Mouse (Mus musculus) heart, embryonic 16.5 days (tissue): Measurements from ENCODE around the gene Mrps27. TPM values are rescaled to one million over a fixed set of nuclear protein-coding genes. Genes with fewer than 3 reads are reported as not detected.

Source experiments
- ATAC-seq: fragments of 200-750 bp; cut with Nextera tagmentation; replicated peaks from 2 replicates; pipeline ENCODE4 v1.8.0; 2017; ENCODE audit warnings: moderate number of reproducible peaks; ENCODE audit not compliant: insufficient read depth, low FRiP score; ENCODE audit errors: extremely low read depth
- H3K27ac ChIP-seq: fragments of 300-500 bp; sonication (generic); 2 replicates; pipeline ENCODE4 v1.5.1; 2014; ENCODE audit warnings: mild to moderate bottlenecking, low read length, control low read depth, moderate library complexity
- H3K27me3 ChIP-seq: fragments of 300-500 bp; sonication (generic); 2 replicates; pipeline ENCODE4 v1.6.1; 2014; ENCODE audit warnings: low read length, mixed read lengths; ENCODE audit not compliant: control insufficient read depth, insufficient read depth
- H3K36me3 ChIP-seq: fragments of 300-500 bp; sonication (generic); 2 replicates; pipeline ENCODE4 v1.6.1; 2014; ENCODE audit not compliant: control insufficient read depth, insufficient read depth
- H3K4me1 ChIP-seq: fragments of 300-500 bp; sonication (generic); 2 replicates; pipeline ENCODE4 v1.6.1; 2014; ENCODE audit warnings: low read length, mixed read lengths; ENCODE audit not compliant: control insufficient read depth, insufficient read depth
- H3K4me2 ChIP-seq: fragments of 300-500 bp; sonication (generic); 2 replicates; pipeline ENCODE4 v1.6.1; 2014; ENCODE audit warnings: low read depth, mild to moderate bottlenecking, control low read depth, low read length
- H3K4me3 ChIP-seq: fragments of 300-500 bp; sonication (generic); 2 replicates; pipeline ENCODE4 v1.5.1; 2014; ENCODE audit warnings: mild to moderate bottlenecking, control low read depth, low read length
- H3K9ac ChIP-seq: fragments of 300-500 bp; sonication (generic); 2 replicates; pipeline ENCODE4 v1.6.1; 2014; ENCODE audit warnings: low read length, control low read depth
- H3K9me3 ChIP-seq: fragments of 300-500 bp; sonication (generic); replicated peaks from 2 replicates; pipeline ENCODE4 v1.6.1; 2016; ENCODE audit warnings: low read length; ENCODE audit not compliant: control insufficient read depth
- WGBS: fragments of 180-500 bp; shearing (Covaris S2); extraction: QIAGEN DNeasy Blood & Tissue Kit; methylation state at CpG from one replicate; pipeline ENCODE4 v1.1.7; 2014; 5-methylcytosine and 5-hydroxymethylcytosine counted together
- polyA plus RNA-seq: library from polyadenylated mRNA; unstranded; fragments of >200 nt; fragmentation: Nextera tagmentation; extraction: Ambion mirVana; gene quantifications from 2 replicates; pipeline ENCODE4 v1.2.1, GENCODE M21; 2015

The Mrps27 gene
- polyA plus RNA-seq, 1 experiment from 2014 or later: 97.0 TPM

GRCm38 (mm10) chr13:99437051-99437450 is 92.5 kb downstream of the Mrps27 start:
- H3K4me2 ChIP-seq: no peak overlapping the region
- H3K27me3 ChIP-seq: no peaks in the 10 kb centered on the region
- no peaks in the 10 kb centered on the region for H3K4me1 ChIP-seq
- no peaks in the 10 kb centered on the region for H3K9me3 ChIP-seq
- no peak overlapping the region for H3K4me3 ChIP-seq
- no peak overlapping the region for H3K27ac ChIP-seq
- H3K9ac ChIP-seq: no peak overlapping the region
- ATAC-seq: no peak
- H3K36me3 ChIP-seq: peaks cover 36% of the 10 kb centered on the region

- H3K4me2 ChIP-seq: no peak overlapping the region
- H3K9me3 ChIP-seq: no peaks in the 10 kb centered on the region
- H3K36me3 ChIP-seq: peaks cover 21% of the 10 kb centered on the region
- 91% methylated on average over 5 of the region's 5 CpGs for WGBS
- H3K9ac ChIP-seq: no peak overlapping the region
- no peak overlapping the region for H3K27ac ChIP-seq
- ATAC-seq: no peak
- no peaks in the 10 kb centered on the region for H3K27me3 ChIP-seq
- no peak overlapping the region for H3K4me3 ChIP-seq
- no peaks in the 10 kb centered on the region for H3K4me1 ChIP-seq
Observed at GRCm38 (mm10) chr13:99439357-99439756, 94.8 kb downstream of the Mrps27 start.

GRCm38 (mm10) chr13:99440228-99440627 is 95.6 kb downstream of the Mrps27 start:
- Histone ChIP-seq H3K36me3 (peaks cover 13% of the 10 kb centered on the region), H3K4me3 (no peak overlapping the region), H3K9ac (no peak overlapping the region), H3K4me1 (peaks cover 8% of the 10 kb centered on the region), H3K4me2 (no peak overlapping the region), H3K27me3 (no peaks in the 10 kb centered on the region), H3K9me3 (no peaks in the 10 kb centered on the region), H3K27ac (no peak overlapping the region)
- ATAC-seq: no peak
- WGBS: 83% methylated on average over 2 of the region's 2 CpGs

DNA sequence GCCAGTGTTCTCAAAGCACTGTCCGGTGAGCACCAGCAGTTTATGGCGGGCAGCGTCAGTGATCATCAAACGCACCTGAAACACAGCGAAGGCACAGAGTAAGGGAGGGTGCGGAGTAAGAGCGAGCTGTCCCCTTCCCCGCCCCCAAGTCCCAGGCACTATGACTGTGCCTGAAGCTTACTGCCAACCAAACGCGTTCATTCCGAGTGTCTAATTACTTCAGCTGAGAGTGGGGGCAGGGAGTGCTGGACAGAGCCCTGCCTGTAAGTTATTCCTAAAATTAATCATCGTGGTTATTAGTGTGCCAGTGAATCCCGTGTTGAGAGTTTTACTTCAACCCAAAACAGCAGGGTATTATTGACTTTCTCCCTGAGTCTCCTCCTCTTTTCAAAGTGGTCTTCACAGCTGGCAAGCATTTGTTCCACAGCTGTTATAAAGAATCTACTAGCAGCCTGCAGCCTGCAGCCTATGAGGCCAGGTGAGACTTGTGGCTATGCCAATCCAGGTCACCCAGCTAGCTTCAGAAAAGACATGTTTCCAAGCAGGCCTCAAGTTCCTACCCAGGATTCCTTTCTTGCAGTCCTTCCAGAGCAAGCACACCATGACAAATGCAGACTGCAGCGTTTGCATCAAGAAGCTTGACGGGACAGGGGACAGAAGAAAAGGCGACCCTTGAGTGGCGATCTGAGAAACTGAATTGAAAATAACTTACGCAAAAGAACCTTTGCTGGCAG is 97.3 kb downstream of the Mrps27 start:
- H3K4me1 ChIP-seq: peaks cover 8% of the 10 kb centered on the region
- H3K27ac ChIP-seq: no peak overlapping the region
- no peak overlapping the region for H3K9ac ChIP-seq
- peaks cover 10% of the 10 kb centered on the region for H3K36me3 ChIP-seq
- no peak overlapping the region for H3K4me2 ChIP-seq
- 73% methylated on average over 18 of the region's 18 CpGs for WGBS
- ATAC-seq: no peak
- no peaks in the 10 kb centered on the region for H3K27me3 ChIP-seq
- no peaks in the 10 kb centered on the region for H3K9me3 ChIP-seq
- H3K4me3 ChIP-seq: no peak overlapping the region

DNA sequence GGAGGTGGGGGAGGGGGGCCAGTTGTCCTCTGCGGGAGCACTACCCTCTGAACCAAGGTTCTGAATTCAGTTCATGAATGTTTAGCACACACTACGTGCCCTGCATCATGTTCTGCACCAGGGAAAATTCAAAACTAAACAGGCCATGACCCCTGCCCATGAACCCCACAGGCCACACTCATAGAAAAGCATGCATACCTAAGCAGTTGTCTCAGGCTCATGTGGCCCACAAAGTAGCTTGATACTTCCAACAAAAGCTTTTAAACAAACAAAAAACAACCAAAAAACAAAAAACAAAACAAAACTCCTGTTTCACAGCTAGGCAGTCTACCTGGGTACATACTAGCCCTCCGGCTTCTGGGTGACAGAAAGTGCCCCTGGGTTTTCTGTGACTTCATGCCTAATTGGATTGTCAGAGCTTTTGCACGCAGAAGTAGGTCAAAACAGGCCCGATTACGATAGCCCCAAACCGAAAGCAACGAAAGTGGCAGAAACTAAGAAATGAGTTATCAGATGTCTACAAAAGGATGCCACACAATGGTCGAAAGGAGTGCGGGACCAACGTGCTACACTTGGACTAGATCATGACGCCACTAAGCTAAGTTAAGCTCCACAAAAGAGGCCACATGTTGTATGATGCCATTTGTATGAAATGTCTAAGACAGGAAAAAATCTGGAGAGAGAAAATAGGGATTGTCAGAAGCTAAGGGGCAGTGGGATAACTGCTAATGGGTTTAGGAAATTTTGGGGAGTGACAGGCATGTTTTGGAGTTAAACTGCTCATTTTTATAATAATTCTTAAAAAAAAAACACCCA is 98.1 kb downstream of the Mrps27 start:
- Histone ChIP-seq H3K9me3 (no peaks in the 10 kb centered on the region), H3K9ac (no peak overlapping the region), H3K4me2 (no peak overlapping the region), H3K36me3 (peaks cover 10% of the 10 kb centered on the region), H3K27ac (no peak overlapping the region), H3K4me3 (no peak overlapping the region), H3K27me3 (no peaks in the 10 kb centered on the region), H3K4me1 (peaks cover 13% of the 10 kb centered on the region)
- 86% methylated on average over 12 of the region's 12 CpGs for WGBS
- no peak for ATAC-seq

- peaks cover 16% of the 10 kb centered on the region for H3K4me1 ChIP-seq
- no peak overlapping the region for H3K4me2 ChIP-seq
- WGBS: 86% methylated on average over 7 of the region's 7 CpGs
- no peak for ATAC-seq
- no peaks in the 10 kb centered on the region for H3K9me3 ChIP-seq
- H3K4me3 ChIP-seq: no peak overlapping the region
- H3K27me3 ChIP-seq: no peaks in the 10 kb centered on the region
- H3K27ac ChIP-seq: no peak overlapping the region
- H3K36me3 ChIP-seq: peaks cover 10% of the 10 kb centered on the region
- no peak overlapping the region for H3K9ac ChIP-seq
Observed at GRCm38 (mm10) chr13:99443484-99444175, 99.0 kb downstream of the Mrps27 start.

- Histone ChIP-seq H3K36me3 (peaks cover 10% of the 10 kb centered on the region), H3K9ac (no peak overlapping the region), H3K4me2 (no peak overlapping the region), H3K27me3 (no peaks in the 10 kb centered on the region), H3K4me1 (peaks cover 16% of the 10 kb centered on the region), H3K4me3 (no peak overlapping the region), H3K9me3 (no peaks in the 10 kb centered on the region), H3K27ac (no peak overlapping the region)
- no peak for ATAC-seq
- 43% methylated on average over 10 of the region's 10 CpGs for WGBS
Observed at GRCm38 (mm10) chr13:99444431-99444871, 99.9 kb downstream of the Mrps27 start.

DNA sequence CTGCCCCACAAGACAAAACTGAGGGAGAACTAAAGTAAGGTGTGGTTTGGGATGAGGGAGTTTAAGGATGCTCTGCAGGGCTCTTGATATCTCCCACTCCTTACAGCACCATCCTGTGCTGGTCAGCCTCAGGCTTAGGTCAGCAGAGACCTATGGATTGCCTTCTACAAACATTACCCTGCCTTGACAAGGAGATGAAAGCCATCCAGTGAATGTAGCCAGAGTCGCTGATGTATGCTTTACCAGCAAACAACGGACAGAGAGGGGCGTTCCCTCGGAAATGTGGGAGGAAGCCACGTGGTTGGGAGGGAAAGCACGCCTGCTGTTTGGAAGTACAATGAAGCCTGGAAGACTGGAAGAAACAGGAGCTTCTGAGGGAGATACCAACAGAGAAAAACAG is 100.3 kb downstream of the Mrps27 start:
- Histone ChIP-seq H3K36me3 (peaks cover 7% of the 10 kb centered on the region), H3K4me2 (no peak overlapping the region), H3K9me3 (no peaks in the 10 kb centered on the region), H3K27me3 (no peaks in the 10 kb centered on the region), H3K9ac (no peak overlapping the region), H3K4me1 (peaks cover 16% of the 10 kb centered on the region), H3K4me3 (no peak overlapping the region), H3K27ac (no peak overlapping the region)
- ATAC-seq: no peak
- WGBS: 7% methylated on average over 6 of the region's 6 CpGs

GRCm38 (mm10) chr13:99447002-99447401 is 102.4 kb downstream of the Mrps27 start:
- Histone ChIP-seq H3K9ac (no peak overlapping the region), H3K4me1 (peaks cover 23% of the 10 kb centered on the region), H3K9me3 (no peaks in the 10 kb centered on the region), H3K36me3 (no peaks in the 10 kb centered on the region), H3K27me3 (no peaks in the 10 kb centered on the region), H3K4me3 (no peak overlapping the region), H3K4me2 (no peak overlapping the region), H3K27ac (no peak overlapping the region; the same call in 1 of the 2 replicates)
- 77% methylated on average over 7 of the region's 7 CpGs for WGBS
- ATAC-seq: no peak
